Mouse (Mus musculus) cerebellum, adult 18-20 months (tissue): ENCODE results near the gene Ttll10.

Experiments used
- DNase-seq, 2 experiments: peaks; one replicate each; pipeline ENCODE4 v3.0.0; 2021

Ttll10 gene

GRCm38 (mm10) chr4:156023520-156023919, 35.7 kb downstream of the Ttll10 start:
- DNase-seq, result no peak

GRCm38 (mm10) chr4:156021942-156022419, 37.2 kb downstream of the Ttll10 start:
- no peak for DNase-seq

DNA sequence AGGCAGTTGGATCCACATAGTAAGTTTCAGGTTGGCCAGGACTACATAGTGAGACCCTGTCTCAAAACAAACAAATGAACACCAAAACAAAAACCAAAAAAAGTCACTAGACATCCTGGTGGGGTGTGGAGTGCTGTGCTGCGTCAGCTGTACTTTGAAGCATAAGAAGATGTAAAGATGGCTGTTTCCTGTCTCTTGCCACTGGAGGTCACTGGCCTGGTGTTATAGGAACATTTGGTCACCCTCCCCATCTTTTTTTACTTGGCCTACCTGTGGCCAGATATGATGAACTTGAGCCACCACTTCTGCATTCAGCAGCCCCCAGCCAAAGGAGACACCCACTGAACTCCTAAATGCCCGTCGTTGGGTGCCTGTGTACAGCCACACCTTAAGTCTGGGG, 37.8 kb downstream of the Ttll10 start:
- no peak for DNase-seq

- DNase-seq, result no peak
Observed at GRCm38 (mm10) chr4:156019771-156020170, 39.4 kb downstream of the Ttll10 start.

DNA sequence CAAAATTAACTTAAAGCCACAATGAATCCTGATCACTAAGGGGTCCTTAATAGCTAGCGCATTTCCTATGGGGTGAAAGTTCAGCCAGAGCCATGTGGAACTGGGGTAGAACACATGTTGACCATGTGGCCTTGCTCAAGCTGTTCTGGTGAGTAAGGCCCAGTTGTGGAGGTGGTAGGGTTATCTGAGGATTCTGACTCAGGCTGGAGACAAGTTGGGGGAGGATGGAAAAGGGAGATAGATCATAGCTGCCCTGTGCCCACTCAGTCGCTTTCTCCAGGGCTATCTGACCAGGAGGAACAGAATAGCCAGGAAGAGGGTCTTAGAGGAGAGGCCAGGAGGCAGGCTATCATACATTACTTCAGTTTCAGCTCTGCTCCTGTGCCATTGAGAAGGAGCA, 44.8 kb downstream of the Ttll10 start:
- DNase-seq, result no peak

GRCm38 (mm10) chr4:156013637-156014036, 45.6 kb downstream of the Ttll10 start, which contains the start of gene Tnfrsf4:
TSS of gene Tnfrsf4 (plus strand) at chr4:156013843.
- no peak for DNase-seq

DNA sequence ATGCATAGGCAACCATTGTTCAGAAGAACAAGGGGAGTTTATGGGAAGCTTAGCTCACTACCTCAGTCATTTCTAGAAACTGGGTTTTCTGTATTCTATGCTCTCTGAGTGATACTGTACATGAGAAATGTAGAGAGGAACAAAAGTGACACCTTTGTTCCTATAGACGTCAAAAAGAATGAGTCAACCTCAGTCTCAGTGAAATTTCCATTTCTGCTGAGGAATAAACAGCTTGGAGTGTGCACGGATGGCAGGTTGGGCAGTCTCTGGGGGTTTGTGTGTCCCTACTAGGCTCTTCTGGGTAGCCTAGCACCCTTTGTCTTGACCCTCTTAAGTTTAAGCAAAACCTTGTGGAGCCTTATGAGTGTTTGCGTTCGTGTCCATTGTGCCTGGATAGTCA, 50.8 kb downstream of the Ttll10 start:
- no peak for DNase-seq

DNA sequence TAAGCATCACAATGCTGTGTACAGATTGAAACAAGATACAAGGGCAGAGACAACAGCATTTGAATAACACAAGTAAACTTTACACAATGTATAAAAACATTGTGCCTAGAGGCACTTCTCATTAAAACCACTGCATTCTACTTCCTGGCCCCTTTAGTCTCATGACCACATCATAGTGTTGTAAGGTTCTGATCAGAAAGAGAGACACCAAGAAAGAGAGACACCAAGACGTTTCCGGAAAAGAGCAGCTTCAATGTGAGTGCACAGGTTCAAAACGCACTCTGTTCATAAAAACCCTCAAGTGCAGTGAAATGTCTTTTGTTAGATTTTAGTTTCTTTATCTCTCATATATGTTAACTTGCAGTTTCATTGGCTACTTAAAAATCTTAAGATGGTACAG, 55.1 kb downstream of the Ttll10 start:
- no peak for DNase-seq

GRCm38 (mm10) chr4:155993606-155994005, 65.6 kb downstream of the Ttll10 start:
- no peak for DNase-seq

DNA sequence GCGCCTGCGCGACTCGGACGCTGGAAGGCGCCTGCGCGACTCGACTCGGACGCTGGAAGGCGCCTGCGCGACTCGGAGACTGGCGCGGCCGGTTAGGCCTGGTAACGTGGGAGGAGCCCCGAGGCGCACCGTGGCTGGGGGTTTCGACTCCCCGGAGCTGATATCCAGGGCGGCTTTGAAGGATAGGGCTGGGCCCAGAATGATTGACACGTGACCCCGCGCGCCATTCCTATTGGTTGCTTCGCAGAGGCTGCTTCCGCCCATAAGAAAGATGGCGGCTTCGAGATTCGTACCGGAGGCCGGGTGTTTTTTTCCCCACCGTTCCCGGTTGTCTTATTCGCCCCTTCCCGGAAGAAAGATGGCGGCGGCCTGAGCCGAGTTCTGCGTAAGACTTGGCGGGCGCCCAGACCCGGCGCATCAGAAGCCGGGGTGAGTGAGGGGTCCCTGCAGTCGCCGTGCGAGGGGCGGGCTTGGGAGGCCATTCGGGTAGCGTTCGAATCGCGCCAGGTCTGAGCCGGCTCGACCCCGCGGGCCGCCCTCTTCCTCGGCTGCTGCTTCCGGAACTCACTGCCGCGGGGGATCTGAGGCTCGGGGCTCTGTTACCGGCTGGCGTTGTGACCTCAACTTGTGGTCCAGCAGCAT, 66.2 kb downstream of the Ttll10 start:
- DNase-seq, result peak; percentile 95 to 96

- peak; percentile 73 to 92 for DNase-seq
Observed at GRCm38 (mm10) chr4:155992241-155992905, 66.8 kb downstream of the Ttll10 start, which contains the start of the genes B3galt6 and Sdf4. TSS of gene B3galt6 (minus strand) at chr4:155992649. TSS of gene Sdf4 (plus strand) at chr4:155992872.

GRCm38 (mm10) chr4:155991908-155992230, 67.3 kb downstream of the Ttll10 start:
- DNase-seq, result no peak

GRCm38 (mm10) chr4:155991211-155991907, 67.9 kb downstream of the Ttll10 start:
- no peak for DNase-seq
